Mouse (Mus musculus) spleen, embryonic (tissue): ENCODE results near the gene Cldn8.

ENCODE experiments used
- CTCF ChIA-PET: fragments of 350-600 bp; sonication (Branson Sonifier 250); formaldehyde crosslinking; loops from one replicate; lab custom pipeline; 2022; lab: Charles Lee

The Cldn8 gene

DNA sequence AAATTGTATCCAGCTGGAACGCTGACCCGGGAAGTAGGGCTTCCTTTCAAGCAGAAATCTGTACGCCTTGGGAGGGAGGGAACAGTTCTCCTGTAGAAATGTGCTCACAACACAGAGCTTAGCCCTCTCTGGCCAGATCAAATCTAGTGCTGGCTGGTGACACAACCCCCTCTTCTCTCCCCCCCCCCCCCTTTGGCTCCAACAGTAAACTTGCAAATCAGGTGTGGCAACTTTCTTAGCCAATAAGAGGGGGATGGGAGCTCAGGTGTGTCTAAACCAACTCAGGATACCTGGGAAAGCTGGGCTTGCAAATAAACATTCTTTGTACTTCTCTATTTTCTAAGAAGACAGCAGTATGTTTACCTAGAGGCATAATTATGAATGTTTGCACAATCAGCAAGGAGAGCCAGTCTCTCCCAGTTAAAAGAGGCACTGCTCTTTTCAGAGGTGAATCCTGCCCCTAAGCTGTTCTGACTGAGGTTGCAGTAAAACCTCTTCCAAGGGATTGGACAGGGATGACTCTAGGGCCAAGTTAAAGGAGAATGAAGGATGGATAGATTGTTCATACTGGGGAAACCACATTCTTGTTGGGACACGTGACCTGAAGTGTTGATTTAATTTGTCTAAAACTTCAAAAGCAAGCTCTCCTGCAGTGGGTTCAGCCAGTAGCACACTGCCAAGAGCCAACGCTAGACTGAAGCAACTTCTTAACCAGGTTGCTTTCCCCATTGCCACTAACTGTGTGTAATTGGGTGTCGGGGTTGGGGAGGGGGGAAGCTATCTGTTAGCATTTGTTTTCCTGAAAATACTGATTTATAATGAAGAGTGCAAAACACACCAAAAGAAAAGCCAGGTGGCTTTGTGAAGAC lies at the start of gene Cldn8:
TSS of gene Cldn8 (minus strand) at position 139 of the 869 bp plus-strand sequence.
- CTCF ChIA-PET: no interaction called here

DNA sequence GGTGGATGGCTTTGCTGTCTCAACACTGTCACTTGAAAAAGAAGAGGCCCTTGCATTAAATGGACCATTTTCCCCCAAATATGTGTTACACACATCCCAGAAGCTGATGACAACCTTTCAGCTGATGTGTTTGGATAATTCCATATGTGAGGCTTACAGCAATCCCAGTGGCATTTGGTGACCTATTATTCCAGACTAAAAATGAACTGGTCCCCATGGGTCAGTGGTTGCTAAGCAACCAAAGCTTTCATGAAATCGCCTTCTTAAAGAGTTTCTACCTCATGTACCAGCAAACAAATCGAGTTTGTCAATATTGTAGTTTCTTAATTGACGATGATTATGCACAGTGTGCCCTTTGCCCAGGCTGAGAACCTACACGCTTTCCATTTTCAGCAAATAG lies 49.7 kb upstream of the Cldn8 start:
- CTCF ChIA-PET: no interaction called here

DNA sequence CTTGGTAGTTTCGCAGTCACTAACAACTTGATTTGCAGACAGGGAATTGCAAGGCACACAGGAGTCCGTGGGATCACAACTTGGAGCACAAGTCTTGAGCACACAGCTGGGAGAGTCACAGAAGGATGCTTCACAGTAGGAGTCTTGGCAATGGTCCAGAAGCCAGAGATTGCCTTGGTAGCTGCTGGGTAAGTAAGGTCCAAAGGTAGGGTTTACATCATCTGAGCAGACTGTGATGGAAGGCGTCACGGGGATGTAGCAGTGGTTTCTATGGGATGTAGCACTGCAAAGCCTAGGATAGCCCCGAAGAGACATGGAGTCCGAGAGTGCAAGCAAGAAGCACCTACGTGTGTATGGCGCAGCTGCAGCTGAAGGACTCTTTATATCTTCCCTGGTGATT lies 48.9 kb upstream of the Cldn8 start, which contains the start of gene Krtap24-1:
TSS of gene Krtap24-1 (minus strand) at position 358 of the 400 bp plus-strand sequence.
- CTCF ChIA-PET: no interaction called here

DNA sequence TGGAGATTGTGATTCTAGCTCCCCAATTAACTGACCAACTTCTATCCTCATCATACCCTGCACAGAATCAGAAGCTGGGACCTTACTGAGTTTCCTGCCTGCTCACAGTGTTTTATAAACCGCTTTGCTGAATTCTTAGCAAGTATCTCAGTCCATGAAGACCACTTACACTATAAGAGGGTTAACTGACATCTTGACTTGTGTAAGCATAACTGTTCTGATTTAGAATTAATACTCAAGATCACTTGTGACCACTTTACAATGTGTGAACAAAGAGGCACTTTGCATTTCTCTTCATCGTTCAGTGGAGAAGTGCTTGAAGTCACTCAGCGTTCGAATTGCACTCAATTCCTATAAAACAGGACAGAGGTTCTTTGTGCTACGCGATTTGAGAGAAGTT lies 41.6 kb upstream of the Cldn8 start:
- CTCF ChIA-PET: no interaction called here

DNA sequence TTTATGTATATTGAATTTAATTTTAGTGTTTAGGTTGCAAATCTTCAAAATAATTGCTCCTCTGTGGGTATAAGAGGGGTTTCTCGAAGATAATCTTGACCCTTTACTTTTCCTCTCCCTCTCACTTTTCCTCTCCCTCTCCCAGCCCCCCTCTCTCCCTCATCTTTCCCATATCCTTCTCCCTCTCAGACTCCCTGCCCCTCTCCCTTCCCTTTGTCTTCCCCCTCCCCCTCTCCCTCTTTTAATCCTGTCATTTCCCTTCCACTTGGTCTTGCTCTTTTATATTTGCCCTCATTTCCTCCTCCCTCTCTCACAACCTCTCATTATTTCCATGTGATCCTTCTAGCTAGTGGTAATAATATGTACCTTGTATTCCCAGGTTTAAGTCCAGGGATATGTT lies 39.5 kb upstream of the Cldn8 start:
- CTCF ChIA-PET: no interaction called here

DNA sequence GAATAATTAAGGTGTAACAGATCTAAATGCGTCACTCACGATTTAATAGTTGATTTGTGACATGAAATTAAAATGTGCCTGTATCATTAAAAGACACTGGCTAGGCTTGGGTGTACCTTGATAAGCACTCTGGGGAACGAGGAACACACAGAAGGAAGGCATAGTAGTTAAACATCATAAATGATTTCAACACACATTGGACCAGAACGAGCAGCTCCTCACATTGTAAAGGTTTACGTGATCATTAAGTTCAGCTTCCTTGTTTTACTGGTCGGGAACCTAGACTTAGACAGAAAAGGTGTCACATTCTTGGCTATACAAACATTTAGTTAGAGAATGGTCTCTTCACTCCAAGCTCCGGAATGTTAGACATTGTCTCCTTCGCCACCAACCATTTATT lies 37.3 kb upstream of the Cldn8 start:
- CTCF ChIA-PET: no interaction called here

DNA sequence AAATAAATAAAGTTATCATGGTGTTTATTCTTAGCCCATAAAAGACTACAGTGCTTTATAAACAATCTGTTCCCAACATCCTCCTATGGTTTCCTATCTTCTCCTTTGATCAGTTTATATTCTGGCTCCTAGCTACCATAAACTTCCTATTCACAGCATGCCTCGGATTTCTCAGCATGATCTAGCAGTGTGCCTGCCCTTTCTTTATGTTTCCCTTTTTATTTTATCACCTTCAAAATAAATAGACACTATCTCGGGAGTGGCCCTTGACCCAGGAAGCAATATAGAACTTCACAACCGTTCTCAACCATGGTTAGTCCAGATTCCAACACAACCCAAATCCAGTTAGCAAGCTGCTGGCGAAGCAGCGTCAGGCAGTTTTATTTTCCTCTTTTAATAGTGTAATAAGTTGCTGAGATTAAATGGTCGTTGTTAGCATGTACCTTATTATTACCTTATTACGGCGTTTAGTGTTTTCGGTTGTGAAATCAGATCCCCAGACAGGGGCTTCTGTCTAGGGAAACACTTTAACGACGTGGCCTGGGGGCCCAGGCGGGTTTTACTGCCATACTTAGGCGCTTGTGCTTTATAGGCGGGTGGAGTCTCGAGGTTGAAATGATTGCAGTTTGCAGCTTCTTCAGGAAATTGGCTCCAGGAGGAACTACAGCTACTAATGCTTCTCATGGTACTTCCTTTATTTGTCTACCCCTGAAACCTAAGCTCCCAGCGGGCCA lies 36.7 kb upstream of the Cldn8 start:
- CTCF ChIA-PET: no interaction called here

DNA sequence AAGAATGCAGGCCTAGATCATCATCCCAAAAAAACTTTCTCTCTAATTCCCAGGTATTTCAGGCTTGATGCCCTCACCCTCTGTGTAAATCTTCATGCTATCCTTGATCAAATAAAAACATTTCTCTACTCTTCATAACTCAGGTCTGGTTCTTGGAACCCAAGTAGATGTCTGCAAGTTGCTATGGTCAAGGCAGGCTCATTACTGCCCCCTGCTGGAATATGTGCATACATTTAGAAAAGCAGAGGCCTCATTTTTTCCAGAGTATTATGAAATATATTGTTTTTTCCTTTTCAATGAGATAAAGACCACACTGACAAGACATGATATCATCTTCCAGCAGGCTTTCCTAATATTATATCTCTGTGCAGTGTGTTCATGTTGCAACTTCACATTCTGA lies 29.8 kb upstream of the Cldn8 start:
- CTCF ChIA-PET: no interaction called here

DNA sequence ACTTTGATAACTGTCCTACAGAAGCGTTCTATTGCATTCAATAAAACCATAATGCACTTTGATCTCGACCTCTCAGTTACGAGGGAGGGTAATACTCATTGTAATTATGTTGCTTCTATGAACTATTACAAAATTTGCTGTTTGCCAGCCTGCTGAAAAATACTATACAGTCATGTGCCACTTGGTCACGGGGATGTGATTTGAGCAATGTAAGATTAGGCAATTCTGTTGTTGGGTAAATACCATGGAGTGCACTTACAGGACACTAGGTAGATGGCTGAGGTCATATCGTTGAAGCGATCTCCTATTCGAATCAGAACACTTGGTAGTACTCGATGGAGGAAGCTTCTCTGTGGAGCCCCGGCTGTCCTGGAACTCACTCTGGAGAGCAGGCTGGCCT lies 20.4 kb upstream of the Cldn8 start:
- CTCF ChIA-PET: no interaction called here

DNA sequence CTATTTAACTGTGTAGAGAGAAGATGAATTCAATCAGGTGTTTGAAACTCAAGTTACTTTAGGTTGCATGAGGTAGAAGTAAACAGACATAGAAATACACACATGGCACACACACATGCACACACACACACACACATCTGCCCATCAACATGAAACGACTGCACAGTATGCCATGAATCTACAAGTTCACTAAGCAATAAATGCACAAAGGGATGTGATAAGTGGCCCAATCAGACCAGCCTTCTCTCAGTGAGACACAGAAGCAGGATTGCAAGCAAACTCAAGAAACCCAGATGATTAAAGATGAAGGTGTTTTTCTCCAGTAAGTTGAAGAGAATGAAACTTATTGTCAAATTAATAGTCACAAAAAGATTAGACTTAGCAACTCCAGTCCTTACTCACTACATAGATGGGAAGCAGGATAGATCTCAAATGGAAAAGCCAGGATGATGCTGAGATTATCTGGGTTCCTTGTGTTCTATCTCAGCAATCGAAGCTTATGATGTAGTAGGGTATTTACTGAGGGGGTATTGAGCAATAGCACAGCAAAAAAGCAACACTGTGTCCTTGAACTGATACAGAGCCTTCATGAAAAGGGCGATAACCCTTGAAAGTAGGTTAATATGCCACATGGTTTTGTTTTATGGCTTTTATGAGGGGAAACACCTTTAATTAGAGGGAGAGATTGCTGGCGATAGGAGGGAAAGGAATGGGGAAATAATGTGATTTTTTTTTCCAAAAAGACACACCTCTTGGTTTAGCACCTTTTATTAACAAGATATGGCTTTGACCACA lies 13.1 kb upstream of the Cldn8 start:
- CTCF ChIA-PET: no interaction called here

DNA sequence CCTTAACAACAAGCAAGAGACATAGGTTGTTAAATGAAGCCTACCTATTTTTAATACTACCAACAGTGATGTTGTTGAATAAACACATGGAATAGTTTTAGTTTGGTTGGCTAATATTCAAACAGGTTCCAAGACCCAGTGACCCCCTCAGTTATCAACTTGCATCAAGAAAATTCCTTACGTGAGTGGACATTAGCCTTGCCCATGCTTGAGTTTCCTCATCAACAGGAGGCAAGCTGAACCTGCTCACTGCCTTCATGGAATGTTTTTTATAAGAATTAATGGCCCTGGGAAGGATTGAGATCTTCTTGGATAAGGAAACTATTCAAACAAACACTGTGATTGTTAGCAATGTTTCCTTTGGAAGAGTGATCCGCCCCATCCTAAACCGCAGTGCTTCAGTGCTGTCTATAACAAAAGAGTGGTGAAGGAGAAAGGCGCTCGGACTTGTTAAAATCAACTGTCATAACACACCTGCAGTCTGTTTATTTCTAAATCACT lies 10.0 kb upstream of the Cldn8 start:
- CTCF ChIA-PET: no interaction called here

DNA sequence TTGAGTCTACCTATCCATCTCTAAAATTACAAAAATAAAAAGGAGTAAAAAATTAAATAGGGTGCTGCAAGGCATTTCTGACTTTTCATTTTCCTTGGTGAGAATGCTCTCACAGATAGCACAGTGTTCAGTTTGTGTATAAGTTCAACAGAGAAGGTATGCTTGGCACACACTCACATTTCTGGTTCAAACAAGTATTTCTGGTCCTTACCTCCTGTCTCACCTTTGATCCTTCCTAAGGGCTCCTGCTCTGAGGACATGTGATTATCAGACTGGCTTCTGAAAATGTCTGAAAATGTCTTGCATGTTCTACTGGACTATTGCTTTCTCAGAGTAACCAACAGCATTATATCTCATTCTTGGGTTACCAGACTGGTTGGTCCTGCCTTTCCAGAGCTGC lies 7.2 kb upstream of the Cldn8 start:
- CTCF ChIA-PET: no interaction called here

DNA sequence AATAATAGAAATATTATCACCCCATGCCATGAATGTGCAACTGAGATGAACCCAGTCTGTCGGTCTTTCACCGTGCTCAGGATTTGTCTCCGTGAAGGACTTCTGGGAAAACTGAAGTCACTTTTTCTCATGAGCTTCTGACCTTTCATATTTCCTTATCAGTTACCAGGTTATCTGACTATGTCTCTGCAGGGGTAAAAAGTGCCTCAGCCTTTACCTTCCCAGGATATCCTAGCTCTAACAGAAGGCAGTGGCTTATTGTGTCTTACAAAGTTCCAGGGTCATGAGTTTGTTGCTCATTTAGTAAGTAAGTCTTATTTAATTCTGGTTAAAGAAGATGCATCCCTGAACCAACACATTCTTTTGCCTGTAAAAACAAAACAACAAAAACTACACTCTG lies 6.7 kb upstream of the Cldn8 start:
- CTCF ChIA-PET: no interaction called here

DNA sequence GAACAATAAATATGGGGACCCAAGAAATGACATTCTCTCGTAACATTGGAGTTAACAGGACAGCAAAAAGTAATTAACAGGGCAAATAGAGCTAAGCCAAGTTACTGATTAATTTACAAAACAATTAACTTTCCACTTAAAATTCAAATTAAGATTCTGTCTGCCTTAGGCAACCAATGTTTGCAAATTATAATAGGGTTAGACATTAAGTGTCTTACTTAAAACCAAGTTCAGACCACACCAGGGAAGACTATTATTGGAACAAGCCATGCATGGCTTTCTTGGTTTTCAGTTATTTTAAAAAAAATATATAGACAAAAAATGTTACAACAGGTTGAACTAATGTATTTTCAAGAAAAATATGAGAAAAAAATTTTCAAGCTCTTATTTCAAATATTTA lies 6.1 kb upstream of the Cldn8 start:
- CTCF ChIA-PET: no interaction called here

DNA sequence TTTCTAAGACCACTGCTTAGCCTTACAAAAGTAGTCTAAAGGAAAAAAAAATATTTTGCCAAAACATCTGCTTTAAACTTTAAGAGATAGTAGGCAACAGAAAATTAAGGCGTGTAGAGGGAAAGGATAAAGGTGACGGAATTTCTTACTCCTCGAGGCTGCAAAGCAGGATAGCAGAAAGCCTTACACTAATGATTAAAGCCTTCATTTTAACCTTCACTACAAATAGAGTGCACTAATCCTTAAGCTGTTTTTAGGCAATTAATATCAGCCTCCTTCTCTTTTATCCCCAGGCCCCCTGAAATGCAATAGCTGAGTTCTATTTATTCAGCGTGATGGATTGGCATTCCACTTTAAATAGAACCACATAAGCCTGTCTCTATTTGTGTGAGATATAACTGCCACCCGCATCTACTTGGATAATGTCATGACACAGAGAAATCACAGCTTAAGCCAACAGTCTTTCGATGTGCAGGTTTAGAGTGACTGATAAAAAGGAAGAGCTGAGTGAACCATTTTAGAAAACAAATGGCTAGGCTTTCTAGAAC lies 1.3 kb downstream of the Cldn8 start:
- CTCF ChIA-PET: no interaction called here

DNA sequence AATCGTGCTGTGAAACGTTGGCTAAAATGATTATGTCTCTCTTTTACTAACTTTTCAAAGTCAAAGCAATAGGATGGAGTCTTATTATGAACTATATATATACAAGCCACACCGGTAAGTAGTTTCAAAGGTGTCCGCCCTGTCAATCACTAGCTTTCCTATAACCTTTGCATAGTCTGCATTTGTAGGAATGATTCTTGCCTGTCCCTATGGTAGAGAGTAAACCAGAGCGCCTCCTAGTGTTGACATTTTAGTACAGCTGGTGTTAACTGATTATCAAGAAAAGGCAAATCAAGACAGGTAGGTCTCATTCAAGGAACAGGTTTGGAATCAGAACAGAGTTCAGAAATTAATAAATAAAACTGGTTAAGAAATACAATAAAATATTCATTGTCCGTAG lies 20.5 kb downstream of the Cldn8 start:
- CTCF ChIA-PET: no interaction called here

DNA sequence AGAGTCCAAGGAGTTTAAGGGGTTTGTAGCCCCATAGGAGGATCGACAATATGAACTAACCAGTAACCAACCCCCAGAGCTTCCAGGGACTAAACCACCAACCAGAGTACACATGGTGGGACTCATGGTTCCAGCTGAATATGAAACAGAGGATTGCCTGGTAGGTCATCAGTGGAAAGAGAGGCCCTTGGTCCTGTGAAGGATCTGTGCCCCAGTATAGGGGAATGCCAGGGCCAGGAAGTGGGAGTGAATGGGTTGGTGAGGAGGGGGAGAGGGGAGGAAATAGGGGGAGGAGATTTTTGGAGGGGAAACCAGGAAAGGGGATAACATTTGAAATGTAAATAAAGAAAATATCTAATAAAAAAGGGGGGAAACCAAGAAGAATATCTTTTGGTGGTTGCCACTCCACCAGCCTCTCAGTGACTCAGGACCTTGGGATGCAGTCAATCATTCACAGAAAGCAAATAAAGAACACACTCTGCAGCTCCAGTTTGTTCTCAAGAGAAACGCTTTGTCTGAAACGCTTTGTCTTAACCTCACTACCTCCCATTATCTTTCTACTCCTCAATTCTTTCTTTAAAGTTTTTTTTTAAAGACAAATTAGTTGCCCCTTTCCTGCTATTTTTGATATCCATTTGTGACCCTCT lies 23.0 kb downstream of the Cldn8 start:
- CTCF ChIA-PET: no interaction called here

DNA sequence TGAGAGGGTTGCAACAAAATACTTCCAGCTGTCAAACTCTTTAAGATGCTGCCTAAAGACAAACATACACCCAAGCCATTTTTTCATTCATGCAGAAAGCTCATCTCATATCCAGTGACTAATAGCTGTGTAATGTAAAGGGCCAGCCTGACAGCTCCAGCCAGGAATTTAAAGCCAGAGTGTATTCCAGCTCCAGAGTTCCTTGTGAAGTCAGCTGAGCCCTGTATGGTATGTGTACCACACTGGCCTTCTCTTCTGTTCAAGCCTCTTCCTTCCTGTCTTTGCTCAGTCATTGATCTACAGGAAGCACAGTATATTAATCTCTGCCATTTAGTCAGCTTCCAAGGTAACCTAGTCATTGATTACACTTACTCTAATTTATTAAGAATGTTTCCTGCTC lies 51.6 kb downstream of the Cldn8 start:
- CTCF ChIA-PET: no interaction called here
